Mouse (Mus musculus) hindbrain, embryonic 13.5 days (tissue): Measurements from ENCODE around the gene Tfdp2. TPM values are rescaled to one million over a fixed set of nuclear protein-coding genes. Genes with fewer than 3 reads are reported as not detected.

Experiments
- ATAC-seq: fragments of 200-750 bp; cut with Nextera tagmentation; 2 replicates; pipeline ENCODE4 v1.8.0; 2017; ENCODE audit warnings: moderate TSS enrichment; ENCODE audit not compliant: low FRiP score
- H3K27ac ChIP-seq: fragments of 300-500 bp; sonication (generic); 2 replicates; pipeline ENCODE4 v1.5.1; 2015; ENCODE audit warnings: inconsistent platforms, mild to moderate bottlenecking, moderate library complexity
- H3K27me3 ChIP-seq: fragments of 300-500 bp; sonication (generic); 2 replicates; pipeline ENCODE4 v1.6.1; 2015; ENCODE audit warnings: mild to moderate bottlenecking, inconsistent platforms
- H3K36me3 ChIP-seq: fragments of 300-500 bp; sonication (generic); 2 replicates; pipeline ENCODE4 v1.6.1; 2015; ENCODE audit warnings: mild to moderate bottlenecking, inconsistent platforms
- H3K4me1 ChIP-seq: fragments of 300-500 bp; sonication (generic); replicated peaks from 2 replicates; pipeline ENCODE4 v1.6.1; 2015; ENCODE audit warnings: inconsistent platforms
- H3K4me2 ChIP-seq: fragments of 300-500 bp; sonication (generic); 2 replicates; pipeline ENCODE4 v1.6.1; 2015; ENCODE audit warnings: inconsistent platforms, mild to moderate bottlenecking, moderate library complexity
- H3K4me3 ChIP-seq: fragments of 300-500 bp; sonication (generic); 2 replicates; pipeline ENCODE4 v1.5.1; 2015; ENCODE audit warnings: mild to moderate bottlenecking, inconsistent platforms
- H3K9ac ChIP-seq: fragments of 300-500 bp; sonication (generic); 2 replicates; pipeline ENCODE4 v1.6.1; 2015; ENCODE audit warnings: mild to moderate bottlenecking, inconsistent platforms
- H3K9me3 ChIP-seq: fragments of 300-500 bp; sonication (generic); 2 replicates; pipeline ENCODE4 v1.6.1; 2016; ENCODE audit warnings: inconsistent platforms
- WGBS: fragments of 180-500 bp; shearing (Covaris S2); methylation state at CpG from one replicate; pipeline ENCODE4 v1.1.7; 2015; 5-methylcytosine and 5-hydroxymethylcytosine counted together
- polyA plus RNA-seq: library from polyadenylated mRNA; unstranded; fragments of >200 nt; fragmentation: Nextera tagmentation; extraction: Ambion mirVana; gene quantifications from 2 replicates; pipeline ENCODE4 v1.2.1, GENCODE M21; 2015

Tfdp2 gene
- polyA plus RNA-seq, 1 experiment from 2014 or later, result 30.8 TPM

- WGBS, result 72% methylated on average over 1 of the region's 1 CpGs
Observed at GRCm38 (mm10) chr9:96267559-96267948, 71.5 kb downstream of the Tfdp2 start.

GRCm38 (mm10) chr9:96269726-96270125 lies 73.7 kb downstream of the Tfdp2 start:
- Histone ChIP-seq H3K27me3 (no peaks in the 10 kb centered on the region), H3K4me2 (no peak overlapping the region), H3K9me3 (no peaks in the 10 kb centered on the region), H3K27ac (no peak overlapping the region), H3K4me1 (peaks cover 4% of the 10 kb centered on the region), H3K9ac (no peak overlapping the region), H3K36me3 (no peaks in the 10 kb centered on the region), H3K4me3 (no peak overlapping the region)
- WGBS, result 92% methylated on average over 2 of the region's 2 CpGs
- ATAC-seq, result no peak

More at GRCm38 (mm10) chr9:96267559-96267948, 71.5 kb downstream of the Tfdp2 start:
- Histone ChIP-seq H3K9me3 (no peaks in the 10 kb centered on the region), H3K4me1 (peaks cover 4% of the 10 kb centered on the region), H3K4me2 (no peak overlapping the region), H3K9ac (no peak overlapping the region), H3K4me3 (no peak overlapping the region), H3K27ac (no peak overlapping the region), H3K27me3 (no peaks in the 10 kb centered on the region), H3K36me3 (no peaks in the 10 kb centered on the region)
- ATAC-seq, result no peak

- Histone ChIP-seq H3K9me3 (no peaks in the 10 kb centered on the region), H3K4me1 (no peaks in the 10 kb centered on the region), H3K27me3 (no peaks in the 10 kb centered on the region), H3K4me3 (no peak overlapping the region), H3K9ac (no peak overlapping the region), H3K27ac (no peak overlapping the region), H3K36me3 (peaks cover 6% of the 10 kb centered on the region), H3K4me2 (no peak overlapping the region)
- ATAC-seq, result no peak
Observed at GRCm38 (mm10) chr9:96275543-96275942, 79.5 kb downstream of the Tfdp2 start.

GRCm38 (mm10) chr9:96281497-96281896 lies 85.4 kb downstream of the Tfdp2 start:
- Histone ChIP-seq H3K36me3 (no peaks in the 10 kb centered on the region), H3K4me3 (no peak overlapping the region), H3K4me1 (0 out of 2 replicates have a peak, but pooled peaks cover 3% of the 10 kb centered on the region), H3K27me3 (no peaks in the 10 kb centered on the region), H3K4me2 (no peak overlapping the region), H3K27ac (no peak overlapping the region), H3K9ac (no peak overlapping the region), H3K9me3 (no peaks in the 10 kb centered on the region)
- 68% methylated on average over 3 of the region's 3 CpGs for WGBS
- no peak for ATAC-seq

GRCm38 (mm10) chr9:96282082-96282481 lies 86.0 kb downstream of the Tfdp2 start:
- ATAC-seq, result no peak
- Histone ChIP-seq H3K27ac (no peak overlapping the region), H3K9me3 (no peaks in the 10 kb centered on the region), H3K27me3 (no peaks in the 10 kb centered on the region), H3K9ac (no peak overlapping the region), H3K4me2 (no peak overlapping the region), H3K4me3 (no peak overlapping the region), H3K4me1 (0 out of 2 replicates have a peak, but pooled peaks cover 3% of the 10 kb centered on the region), H3K36me3 (no peaks in the 10 kb centered on the region)
- WGBS, result 83% methylated on average over 3 of the region's 3 CpGs

- no peak for ATAC-seq
- no peaks in the 10 kb centered on the region for H3K9me3 ChIP-seq
- WGBS, result 46% methylated on average over 1 of the region's 1 CpGs
- 0 out of 2 replicates have a peak, but pooled peaks cover 3% of the 10 kb centered on the region for H3K4me1 ChIP-seq
- H3K27ac ChIP-seq, result no peak overlapping the region
- peaks cover 8% of the 10 kb centered on the region; the same call in 1 of the 2 replicates for H3K36me3 ChIP-seq
- no peak overlapping the region for H3K4me2 ChIP-seq
- no peak overlapping the region for H3K4me3 ChIP-seq
- H3K9ac ChIP-seq, result no peak overlapping the region
- H3K27me3 ChIP-seq, result no peaks in the 10 kb centered on the region
Observed at GRCm38 (mm10) chr9:96284916-96285315, 88.8 kb downstream of the Tfdp2 start.

GRCm38 (mm10) chr9:96292144-96292543 lies 96.1 kb downstream of the Tfdp2 start:
- 100% methylated on average over 7 of the region's 7 CpGs for WGBS
- Histone ChIP-seq H3K9me3 (no peaks in the 10 kb centered on the region), H3K36me3 (peaks cover 28% of the 10 kb centered on the region), H3K4me2 (no peak overlapping the region), H3K27ac (no peak overlapping the region), H3K4me3 (no peak overlapping the region), H3K27me3 (no peaks in the 10 kb centered on the region), H3K4me1 (no peaks in the 10 kb centered on the region), H3K9ac (no peak overlapping the region)
- no peak for ATAC-seq

- no peaks in the 10 kb centered on the region for H3K9me3 ChIP-seq
- H3K27ac ChIP-seq, result no peak overlapping the region
- H3K36me3 ChIP-seq, result peaks cover 68% of the 10 kb centered on the region
- ATAC-seq, result no peak
- H3K27me3 ChIP-seq, result no peaks in the 10 kb centered on the region
- no peak overlapping the region for H3K4me2 ChIP-seq
- WGBS, result 96% methylated on average over 3 of the region's 3 CpGs
- H3K9ac ChIP-seq, result no peak overlapping the region
- H3K4me1 ChIP-seq, result no peaks in the 10 kb centered on the region
- H3K4me3 ChIP-seq, result no peak overlapping the region
Observed at GRCm38 (mm10) chr9:96299324-96300008, 103.4 kb downstream of the Tfdp2 start.

- H3K4me2 ChIP-seq, result no peak overlapping the region
- no peak overlapping the region for H3K9ac ChIP-seq
- no peak overlapping the region for H3K27ac ChIP-seq
- H3K9me3 ChIP-seq, result no peaks in the 10 kb centered on the region
- ATAC-seq, result no peak
- no peaks in the 10 kb centered on the region for H3K27me3 ChIP-seq
- H3K4me3 ChIP-seq, result no peak overlapping the region
- WGBS, result 57% methylated on average over 3 of the region's 3 CpGs
- H3K4me1 ChIP-seq, result no peaks in the 10 kb centered on the region
- H3K36me3 ChIP-seq, result peaks cover 50% of the 10 kb centered on the region
Observed at GRCm38 (mm10) chr9:96308816-96309215, 112.7 kb downstream of the Tfdp2 start.

- Histone ChIP-seq H3K9ac (no peak overlapping the region), H3K4me1 (no peaks in the 10 kb centered on the region), H3K36me3 (peaks cover 43% of the 10 kb centered on the region), H3K27me3 (no peaks in the 10 kb centered on the region), H3K4me2 (no peak overlapping the region), H3K27ac (no peak overlapping the region), H3K4me3 (no peak overlapping the region), H3K9me3 (no peaks in the 10 kb centered on the region)
- 90% methylated on average over 3 of the region's 3 CpGs for WGBS
- no peak for ATAC-seq
Observed at GRCm38 (mm10) chr9:96312074-96312473, 116.0 kb downstream of the Tfdp2 start.

GRCm38 (mm10) chr9:96319333-96319732 lies 123.3 kb downstream of the Tfdp2 start:
- H3K36me3 ChIP-seq, result peaks cover 40% of the 10 kb centered on the region
- H3K27ac ChIP-seq, result no peak overlapping the region
- no peaks in the 10 kb centered on the region for H3K27me3 ChIP-seq
- no peaks in the 10 kb centered on the region for H3K9me3 ChIP-seq
- 95% methylated on average over 5 of the region's 5 CpGs for WGBS
- H3K4me1 ChIP-seq, result peaks cover 2% of the 10 kb centered on the region; the same call in 1 of the 2 replicates
- no peak for ATAC-seq
- H3K4me2 ChIP-seq, result no peak overlapping the region
- no peak overlapping the region for H3K4me3 ChIP-seq
- no peak overlapping the region for H3K9ac ChIP-seq

- Histone ChIP-seq H3K4me3 (no peak overlapping the region), H3K27ac (no peak overlapping the region), H3K4me1 (peaks cover 7% of the 10 kb centered on the region), H3K27me3 (no peaks in the 10 kb centered on the region), H3K36me3 (peaks cover 30% of the 10 kb centered on the region), H3K4me2 (no peak overlapping the region), H3K9ac (no peak overlapping the region), H3K9me3 (no peaks in the 10 kb centered on the region)
- ATAC-seq, result no peak
- WGBS, result 87% methylated on average over 6 of the region's 6 CpGs
Observed at GRCm38 (mm10) chr9:96320551-96320980, 124.5 kb downstream of the Tfdp2 start.
